Mouse (Mus musculus) lung, adult 2 months (tissue): ENCODE results near the gene Cables2.

ENCODE experiments used
- CTCF ChIP-seq: fragments of 200-500 bp; IDR thresholded peaks from 2 replicates; pipeline ENCODE4 v1.5.1; 2011; ENCODE audit warnings: mild to moderate bottlenecking, low read length, control low read depth; ENCODE audit not compliant: insufficient read depth
- POLR2A ChIP-seq: fragments of 200-500 bp; IDR thresholded peaks from 2 replicates; pipeline ENCODE4 v1.6.1; 2011; ENCODE audit warnings: low read depth, mild to moderate bottlenecking, control low read depth, low read length, borderline replicate concordance; ENCODE audit errors: extremely low read depth

DNA sequence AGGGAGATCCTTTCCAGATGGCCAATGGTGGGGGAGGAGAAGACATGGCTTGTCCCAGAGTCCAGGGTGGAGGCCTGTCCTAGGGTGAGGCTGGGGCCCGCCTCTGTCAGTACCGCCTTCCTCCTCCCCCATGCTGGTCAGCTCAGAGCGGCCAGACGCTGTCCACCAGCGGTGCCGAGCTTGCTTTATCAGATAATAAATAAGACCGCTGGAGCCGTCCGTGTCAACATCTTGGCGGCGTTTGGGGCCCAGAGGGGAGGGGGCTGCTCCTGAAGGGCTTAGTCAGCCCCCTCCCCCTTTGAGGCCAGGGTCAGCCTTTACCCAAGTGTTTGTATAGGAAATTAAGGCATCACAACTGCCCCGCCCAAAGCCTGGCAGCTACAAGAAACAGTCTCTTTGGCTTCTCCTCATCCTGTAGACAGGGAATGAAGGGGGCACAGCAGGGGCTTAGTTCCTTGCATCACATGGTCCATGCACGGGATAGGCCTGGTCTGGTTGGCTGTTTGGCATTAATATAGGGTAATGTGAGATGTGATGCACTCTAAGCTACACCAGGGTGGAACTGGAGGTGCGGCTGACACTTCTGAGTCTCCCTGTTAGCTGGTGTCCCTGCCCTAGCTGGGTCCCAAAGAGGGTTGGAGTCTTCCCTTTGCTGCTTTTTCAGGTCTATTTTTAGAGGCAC lies 49.5 kb upstream of the Cables2 start:
- TF ChIP-seq POLR2A (no peak), CTCF (no peak)
